Mouse (Mus musculus) gastrocnemius, adult 2 months (tissue): ENCODE data around the gene Farp1. TPM values are rescaled to one million over a fixed set of nuclear protein-coding genes. Genes with fewer than 3 reads are reported as not detected.
A peak's percentile ranks its signal among the peaks of the same experiment; 100 is the strongest.

Experiments used
- DNase-seq: peaks from one replicate; pipeline ENCODE4 v3.0.0; 2022
- H3K27ac ChIP-seq: fragments of 200-600 bp; 2 replicates; pipeline ENCODE4 v1.8.1; 2022; ENCODE audit warnings: mild to moderate bottlenecking
- H3K4me3 ChIP-seq: fragments of 200-600 bp; 2 replicates; pipeline ENCODE4 v1.8.1; 2022; ENCODE audit warnings: mild to moderate bottlenecking, moderate library complexity
- CTCF ChIP-seq: fragments of 200-600 bp; IDR thresholded peaks from 2 replicates; pipeline ENCODE4 v1.8.1; 2022; ENCODE audit warnings: antibody characterized with exemption, mild to moderate bottlenecking, moderate library complexity
- intact Hi-C: fragments of 180-260 bp; cut with DNase I; formaldehyde crosslinking; loops from one replicate; pipeline ENCODE4 v1.15.1; 2025
- long read RNA-seq, 2 experiments: library from polyadenylated mRNA; stranded (forward); transcript quantifications; one replicate each; pipeline ENCODE4 v2.0.0; 2021
- total RNA-seq, 2 experiments: library from RNA; stranded (reverse); gene quantifications; 2 replicates each; pipeline ENCODE4 v1.2.3; 2021

Farp1 gene
- 1 to 10 TPM; 5.7 to 6.2 TPM for total RNA-seq
- long read RNA-seq, experiment 1, full-length matches to known transcripts = 1 of 3 reads
- long read RNA-seq, experiment 1, partial matches to known transcripts = 0 of 3 reads
- long read RNA-seq, experiment 1, other reads (novel, unspliced or antisense) = 2 of 3 reads
- long read RNA-seq, experiment 2, full-length matches to known transcripts = 3 of 5 reads
- long read RNA-seq, experiment 2, partial matches to known transcripts = 0 of 5 reads
- long read RNA-seq, experiment 2, other reads (novel, unspliced or antisense) = 2 of 5 reads

DNA sequence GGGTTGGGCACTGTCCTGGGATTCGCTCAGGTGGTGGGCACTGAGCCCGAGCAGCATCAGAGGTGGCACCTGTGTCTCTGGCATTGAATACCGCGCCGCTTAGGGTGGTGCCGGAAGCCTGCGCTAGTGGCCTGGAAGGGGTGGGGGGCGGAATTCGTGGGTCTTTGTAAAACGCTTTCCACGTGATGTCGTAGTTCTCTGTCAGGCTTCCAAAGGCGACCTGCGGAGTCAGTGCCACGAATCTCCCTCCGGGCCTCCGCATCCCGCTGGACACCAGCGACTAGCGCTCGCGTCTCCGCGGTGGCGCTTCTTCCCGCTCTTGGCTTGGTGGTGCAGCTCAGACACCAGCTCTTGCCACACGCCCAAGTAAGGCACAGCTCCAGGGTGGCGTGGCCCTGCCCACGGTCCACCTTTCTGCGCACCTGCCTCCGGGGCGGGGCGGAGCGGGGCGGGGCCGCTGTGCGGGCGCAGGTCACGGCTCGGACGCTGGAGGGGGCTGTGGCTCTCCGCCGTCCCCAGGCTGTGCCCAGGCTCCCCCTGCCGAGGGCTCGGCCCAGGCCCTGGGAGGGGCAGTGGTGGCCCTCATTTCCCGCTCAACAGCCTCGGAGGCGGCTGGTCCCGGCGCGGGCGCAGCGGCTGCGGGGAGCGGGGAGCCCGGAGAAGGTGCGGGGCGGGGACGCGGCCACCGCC is at the start of gene Farp1:
Gene Farp1, plus strand, starts transcription at position 228 of the 690 bp plus-strand sequence.
- peak; percentile 88 for TF ChIP-seq CTCF
- intact Hi-C loops = loop anchor here (1.0 to 5.0 kb wide), 2 partner anchors 185 to 203 kb away; no protein-coding TSS in a partner anchor
- H3K27ac ChIP-seq = peak within 1 kb of the TSS; percentile 86
- DNase-seq = peak; percentile 89
- H3K4me3 ChIP-seq = peak within 1 kb of the TSS; percentile 95

DNA sequence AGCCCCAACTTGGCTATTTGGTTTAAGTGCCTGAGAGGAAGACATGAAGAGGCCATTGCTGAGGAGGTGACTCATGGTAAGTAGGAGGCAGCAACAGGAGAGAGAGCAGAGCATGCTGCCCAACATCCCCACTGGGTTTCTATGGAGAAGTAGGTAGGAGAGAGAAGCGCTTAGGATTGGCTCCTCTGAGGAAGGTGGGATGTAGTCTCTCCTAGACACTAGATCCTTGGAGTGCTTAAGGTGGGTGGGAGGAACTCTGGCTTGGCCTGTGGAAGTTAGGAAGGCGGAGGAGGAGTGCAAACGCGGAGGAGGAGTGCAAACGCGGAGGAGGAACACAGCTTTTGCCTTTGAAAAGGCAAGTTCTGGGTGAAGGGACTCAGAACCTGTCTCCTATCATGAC is 45.9 kb upstream of the Farp1 start:
- no peak for TF ChIP-seq CTCF
- no peak for DNase-seq
- Histone ChIP-seq H3K27ac (no peak overlapping the region), H3K4me3 (no peak overlapping the region)
- intact Hi-C loops = no loop called here

DNA sequence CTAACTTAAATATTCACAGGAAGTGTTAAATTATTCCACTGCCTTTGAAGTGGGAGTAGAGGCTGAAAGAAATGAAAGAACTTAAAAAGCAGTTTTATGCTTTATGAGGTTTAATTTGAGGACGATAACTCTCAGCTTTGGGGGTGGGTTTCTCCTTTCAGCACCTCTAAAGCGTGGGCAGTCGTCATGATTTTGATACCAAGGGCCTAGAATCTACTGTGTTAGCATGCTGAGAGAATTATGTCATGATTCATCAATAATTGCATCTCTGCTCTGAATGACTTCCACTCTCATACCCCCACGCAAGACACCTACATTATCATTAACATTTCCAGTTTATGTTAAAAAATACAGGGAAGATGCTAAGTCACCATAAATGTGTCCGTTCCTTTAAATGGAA is 37.3 kb upstream of the Farp1 start:
- Histone ChIP-seq H3K27ac (no peak overlapping the region), H3K4me3 (no peak overlapping the region)
- intact Hi-C loops = no loop called here
- no peak for DNase-seq
- TF ChIP-seq CTCF = no peak

DNA sequence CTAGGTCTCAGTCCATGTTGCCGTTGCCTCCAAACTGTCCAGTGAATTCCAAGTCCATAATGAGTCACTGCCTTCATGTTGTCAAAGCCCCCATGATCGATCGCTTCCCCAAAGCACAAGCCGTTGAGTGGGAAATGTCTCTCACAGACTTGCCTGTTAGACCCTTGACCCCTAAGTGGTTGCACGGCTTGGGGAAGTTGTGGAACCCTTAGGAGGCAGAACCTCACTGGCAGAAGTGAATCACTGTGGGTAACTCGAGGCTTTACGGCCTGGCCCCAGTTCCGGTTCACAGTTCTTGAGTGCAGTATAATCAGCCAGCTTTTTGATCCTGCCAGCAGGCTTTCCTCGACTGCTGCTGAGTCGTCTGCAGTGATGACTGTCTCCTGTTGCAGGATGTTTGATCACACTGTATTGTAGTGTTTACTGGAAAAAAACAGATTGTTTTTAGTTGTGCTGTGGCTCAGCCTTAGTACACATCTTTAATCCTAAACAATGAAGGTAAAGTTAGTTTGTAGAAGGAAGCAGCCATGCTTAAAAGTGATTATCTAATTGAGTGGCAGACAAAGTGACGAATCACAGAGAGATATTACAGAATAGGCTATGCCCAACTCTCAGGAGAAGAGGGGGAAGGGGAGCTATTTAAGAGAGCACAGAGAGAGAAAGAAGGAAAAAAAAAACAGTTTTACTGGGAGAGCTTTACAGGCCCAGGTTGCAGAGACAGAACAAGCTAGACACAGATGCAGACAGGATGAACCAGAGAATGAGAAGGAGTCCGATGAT is 34.2 kb upstream of the Farp1 start:
- intact Hi-C loops = no loop called here
- Histone ChIP-seq H3K27ac (no peak overlapping the region), H3K4me3 (no peak overlapping the region)
- TF ChIP-seq CTCF = no peak
- DNase-seq = no peak

DNA sequence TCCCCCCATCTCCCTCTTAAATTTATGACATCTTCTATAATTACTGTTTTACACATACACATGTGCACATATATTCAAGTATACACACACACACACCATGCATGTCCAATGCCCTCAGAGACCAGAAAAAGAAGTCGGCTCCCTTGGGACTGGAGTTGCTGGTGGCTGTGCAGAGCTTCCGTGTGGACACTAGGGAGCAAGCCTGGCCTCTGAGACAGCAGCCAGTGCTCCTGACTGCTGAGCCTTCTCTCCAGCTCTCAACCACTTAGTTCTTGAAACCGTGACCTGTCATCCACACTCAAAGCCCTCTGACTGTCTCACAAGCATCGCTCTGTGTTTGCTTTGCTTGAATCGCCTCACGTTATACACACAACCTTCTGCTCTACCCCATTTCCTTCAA is 29.4 kb upstream of the Farp1 start:
- intact Hi-C loops = no loop called here
- Histone ChIP-seq H3K27ac (no peak overlapping the region), H3K4me3 (no peak overlapping the region)
- TF ChIP-seq CTCF = no peak
- no peak for DNase-seq

DNA sequence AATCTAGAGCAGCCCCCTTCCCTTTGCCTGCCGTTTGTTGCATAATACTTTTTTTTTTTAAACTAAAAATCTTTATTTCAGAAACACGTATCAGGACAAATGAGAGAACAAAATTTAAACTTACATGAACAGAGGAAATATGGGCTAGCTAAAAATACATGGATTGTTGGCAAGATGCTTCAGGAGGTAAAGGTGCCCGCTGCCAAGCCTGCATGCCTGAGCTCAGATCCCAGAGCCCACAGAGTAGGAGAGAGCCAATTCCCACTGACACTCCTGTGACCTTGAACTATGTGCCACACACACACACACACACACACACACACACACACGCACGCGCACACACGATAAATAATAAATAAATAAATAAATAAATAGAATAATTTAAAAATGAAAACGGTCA is 29.0 kb upstream of the Farp1 start:
- no peak overlapping the region for H3K27ac ChIP-seq

DNA sequence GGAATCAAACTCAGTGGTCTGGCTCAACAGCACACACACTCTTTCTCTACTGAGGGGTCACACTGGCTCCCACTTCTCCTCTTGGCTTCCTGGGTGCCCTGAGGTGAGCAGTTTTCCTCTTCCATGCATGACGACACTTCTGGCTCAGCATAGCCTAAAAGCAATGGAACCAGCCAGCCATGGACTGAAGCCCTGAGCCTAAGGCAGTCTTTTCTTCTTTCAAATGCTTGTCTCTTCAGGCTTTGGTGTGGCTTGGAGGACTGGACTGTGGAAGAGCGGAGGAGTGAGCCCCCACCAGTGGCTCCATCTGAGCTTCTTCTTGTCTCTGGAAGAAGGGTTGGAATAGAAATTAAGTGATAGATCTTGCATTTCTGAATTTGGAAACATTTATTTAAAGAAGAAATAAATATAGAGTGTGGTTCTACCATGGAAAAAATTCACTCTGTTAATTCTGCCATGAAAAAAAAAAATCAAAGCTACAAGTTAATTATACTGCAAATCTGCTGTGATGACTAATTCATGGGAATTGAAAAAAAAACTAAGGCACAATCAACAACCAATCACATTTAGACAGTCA is 19.8 kb upstream of the Farp1 start:
- intact Hi-C loops = no loop called here
- no peak for TF ChIP-seq CTCF
- no peak overlapping the region for H3K27ac ChIP-seq
- DNase-seq = no peak
- H3K4me3 ChIP-seq = no peak overlapping the region

More for the DNA sequence above, 29.0 kb upstream of the Farp1 start:
- no peak overlapping the region for H3K4me3 ChIP-seq
- DNase-seq = no peak
- TF ChIP-seq CTCF = no peak
- intact Hi-C loops = no loop called here

DNA sequence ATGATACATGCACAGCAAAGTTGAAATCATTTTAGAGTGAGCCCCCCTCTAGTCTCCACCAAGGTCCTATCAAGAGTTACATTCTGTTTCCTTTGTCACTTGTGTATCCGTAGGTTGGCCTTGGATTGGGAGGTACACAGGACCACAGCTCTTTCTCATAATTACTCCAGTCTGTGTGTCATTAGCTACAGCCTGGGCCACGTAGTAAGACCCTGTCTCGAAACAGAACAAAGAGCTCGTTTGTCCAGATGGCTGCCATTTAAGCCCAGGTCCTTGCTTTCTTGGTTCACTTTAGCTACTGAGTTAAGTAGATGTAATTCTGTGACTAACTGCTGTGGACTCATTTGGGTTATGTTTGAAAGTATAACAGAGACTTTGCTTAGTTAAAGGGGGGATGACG is 12.6 kb upstream of the Farp1 start:
- intact Hi-C loops = no loop called here
- DNase-seq = no peak
- Histone ChIP-seq H3K4me3 (no peak overlapping the region), H3K27ac (no peak overlapping the region)
- no peak for TF ChIP-seq CTCF

DNA sequence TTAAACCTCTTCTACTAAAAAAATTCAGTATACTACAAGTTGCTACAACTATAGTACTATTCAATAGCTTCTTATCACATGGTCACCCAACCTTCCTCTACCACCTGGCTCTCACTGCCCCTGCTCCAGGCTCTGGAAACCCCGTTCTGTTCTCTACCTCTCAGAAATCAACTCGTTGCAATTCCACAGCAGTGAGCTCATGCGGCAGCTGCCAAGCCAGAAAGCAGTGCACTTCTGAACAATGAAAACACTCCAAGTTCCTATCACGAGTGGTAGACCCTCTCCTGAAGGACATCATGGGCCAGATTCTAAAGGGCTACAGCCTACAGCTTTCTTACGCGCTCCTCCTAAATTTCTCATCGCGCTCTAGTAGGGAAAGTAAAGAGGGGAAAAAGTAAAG is 9.6 kb upstream of the Farp1 start:
- TF ChIP-seq CTCF = no peak
- Histone ChIP-seq H3K4me3 (no peak overlapping the region), H3K27ac (no peak overlapping the region)
- no peak for DNase-seq
- intact Hi-C loops = no loop called here

DNA sequence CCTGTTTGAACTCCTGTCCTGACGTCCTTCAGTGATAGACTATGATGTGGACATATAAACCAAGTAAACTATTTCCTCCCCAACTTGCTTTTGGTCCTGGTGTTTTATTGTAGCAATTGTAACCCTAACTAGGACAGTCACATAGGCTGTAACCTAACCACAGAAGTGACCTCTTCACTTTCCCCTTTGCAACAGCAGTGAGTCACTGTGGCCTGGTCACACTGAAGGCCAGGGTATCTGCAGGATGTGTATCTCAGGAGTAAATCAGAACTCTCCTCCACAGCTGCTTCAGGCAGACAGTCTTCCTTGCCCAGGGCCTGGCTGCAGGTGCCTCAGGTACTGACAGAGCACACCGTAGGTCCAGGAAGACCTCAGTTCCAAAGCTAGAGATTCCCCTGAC is 3.6 kb upstream of the Farp1 start:
- intact Hi-C loops = no loop called here
- no peak for DNase-seq
- TF ChIP-seq CTCF = no peak
- Histone ChIP-seq H3K27ac (no peak overlapping the region), H3K4me3 (no peak overlapping the region)

DNA sequence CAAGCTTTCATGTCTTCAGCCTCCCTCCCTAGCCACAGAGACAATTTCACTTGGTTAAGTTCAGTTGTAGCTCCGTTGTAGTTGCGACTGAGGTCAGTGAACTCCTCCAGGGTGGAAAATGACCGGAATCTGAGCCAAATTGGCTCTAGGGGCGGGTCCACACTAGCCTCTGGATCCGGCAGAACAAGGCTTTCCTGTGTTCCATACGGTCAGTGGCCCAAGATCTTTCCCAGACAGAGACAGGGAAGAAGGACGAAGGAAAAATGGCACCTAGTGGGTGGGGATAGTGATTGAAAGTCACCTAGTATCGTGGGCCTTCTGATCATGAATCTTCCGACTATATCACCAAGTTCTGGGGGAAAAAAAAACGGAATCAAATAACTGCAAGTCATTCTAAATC is 475 bp upstream of the Farp1 start:
- DNase-seq = peak; percentile 43
- peak overlapping the region; percentile 86 for H3K27ac ChIP-seq
- no peak for TF ChIP-seq CTCF
- peak overlapping the region; percentile 95 for H3K4me3 ChIP-seq
- intact Hi-C loops = no loop called here

DNA sequence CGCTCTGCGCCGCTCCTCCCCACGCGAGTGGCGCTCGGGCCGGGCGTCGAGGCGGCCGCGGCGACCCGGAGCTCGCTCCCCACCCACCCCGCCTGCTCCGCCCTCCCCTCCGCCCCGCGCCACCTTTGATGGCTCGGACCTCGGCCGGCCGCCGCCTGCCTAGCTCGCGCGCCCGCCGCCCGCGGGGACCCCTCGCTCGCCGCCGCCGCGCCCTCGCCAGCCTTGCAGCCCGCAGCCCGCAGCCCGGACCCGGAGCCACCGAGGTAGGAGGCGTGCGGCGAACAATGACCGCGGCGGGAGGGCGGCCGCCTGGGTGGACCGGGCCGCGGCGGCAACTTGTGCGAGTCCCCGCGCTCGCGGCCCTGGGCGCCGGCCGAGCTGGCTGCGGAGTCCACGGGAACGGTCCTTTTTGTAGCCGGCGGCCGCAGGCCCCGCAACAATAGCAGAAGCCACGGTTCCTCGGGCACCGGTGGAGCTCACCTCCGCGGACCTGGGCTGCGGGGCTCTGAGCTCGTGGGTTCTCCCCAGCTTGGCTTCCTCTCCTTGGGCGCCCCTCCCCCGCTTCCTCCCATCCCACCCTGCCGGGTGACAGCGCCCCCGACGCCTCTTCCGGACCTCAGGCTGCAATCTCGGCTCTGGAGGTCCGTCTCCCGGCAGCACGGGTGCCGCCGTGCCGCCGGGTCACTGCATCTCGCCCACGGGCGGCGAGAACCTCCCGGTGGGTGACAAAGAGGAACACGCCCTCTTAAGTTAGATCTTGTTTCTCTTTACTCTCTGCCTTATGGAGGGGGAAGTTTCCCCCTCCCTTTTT is 868 bp downstream of the Farp1 start:
- Histone ChIP-seq H3K27ac (peak overlapping the region; percentile 86), H3K4me3 (peak overlapping the region; percentile 95)
- peak; percentile 57 for DNase-seq
- no peak for TF ChIP-seq CTCF
- intact Hi-C loops = loop anchor here (1.0 to 5.0 kb wide), 2 partner anchors 184 to 204 kb away; no protein-coding TSS in a partner anchor
